Mouse (Mus musculus) neutrophil, adult 5-6 weeks (primary cell): ENCODE data around the gene Carhsp1. TPM values are rescaled to one million over a fixed set of nuclear protein-coding genes. Genes with fewer than 3 reads are reported as not detected.

Experiments used
- ATAC-seq: fragments of 151-379, 151-347 bp; 2 replicates; pipeline ENCODE4 v1.8.0; 2017; ENCODE audit warnings: mild to moderate bottlenecking, moderate TSS enrichment; ENCODE audit not compliant: insufficient number of reproducible peaks, poor library complexity, low FRiP score, severe bottlenecking; ENCODE audit errors: extremely low read depth
- total RNA-seq: library from RNA; stranded (forward); fragments of 200-1000 nt; gene quantifications from 2 replicates; pipeline ENCODE4 v1.2.3, GENCODE M21; 2017

Carhsp1 gene
- total RNA-seq, 1 experiment from 2014 or later, result 77.4 TPM

GRCm38 (mm10) chr16:8655108-8655507, 16.8 kb downstream of the Carhsp1 start:
- ATAC-seq, result no peak

GRCm38 (mm10) chr16:8650007-8650406, 21.9 kb downstream of the Carhsp1 start:
- ATAC-seq, result no peak

GRCm38 (mm10) chr16:8645546-8645945, 26.4 kb downstream of the Carhsp1 start:
- no peak for ATAC-seq

- peak; percentile 93 for ATAC-seq
Observed at GRCm38 (mm10) chr16:8643855-8644254, 28.1 kb downstream of the Carhsp1 start.

- ATAC-seq, result no peak
Observed at GRCm38 (mm10) chr16:8639466-8640191, 32.3 kb downstream of the Carhsp1 start.

- ATAC-seq, result no peak
Observed at GRCm38 (mm10) chr16:8638131-8638530, 33.8 kb downstream of the Carhsp1 start.

GRCm38 (mm10) chr16:8637217-8638051, 34.5 kb downstream of the Carhsp1 start, which contains the start of the genes Pmm2 and Tmem186:
Gene Pmm2, plus strand, starts transcription at chr16:8637674.
Gene Tmem186, minus strand, starts transcription at chr16:8637712.
- peak; percentile 43 for ATAC-seq

- ATAC-seq, result 0 out of 2 replicates have a peak, but pooled peaks have one; percentile 14
Observed at GRCm38 (mm10) chr16:8636867-8637216, 35.1 kb downstream of the Carhsp1 start.

- ATAC-seq, result no peak
Observed at GRCm38 (mm10) chr16:8631428-8631827, 40.5 kb downstream of the Carhsp1 start.

- no peak for ATAC-seq
Observed at GRCm38 (mm10) chr16:8630419-8630818, 41.5 kb downstream of the Carhsp1 start.

- no peak for ATAC-seq
Observed at GRCm38 (mm10) chr16:8620315-8621115, 51.4 kb downstream of the Carhsp1 start.

GRCm38 (mm10) chr16:8619659-8620314, 52.2 kb downstream of the Carhsp1 start:
- ATAC-seq, result no peak

- ATAC-seq, result no peak
Observed at GRCm38 (mm10) chr16:8613447-8613846, 58.5 kb downstream of the Carhsp1 start.

GRCm38 (mm10) chr16:8613039-8613438, 58.9 kb downstream of the Carhsp1 start:
- no peak for ATAC-seq

- no peak for ATAC-seq
Observed at GRCm38 (mm10) chr16:8612214-8613005, 59.5 kb downstream of the Carhsp1 start.

GRCm38 (mm10) chr16:8610397-8610796, 61.6 kb downstream of the Carhsp1 start:
- no peak for ATAC-seq
